Mouse (Mus musculus): ENCODE data around the gene Lbh. TPM values are rescaled to one million over a fixed set of nuclear protein-coding genes. Genes with fewer than 3 reads are reported as not detected.
A peak's percentile ranks its signal among the peaks of the same experiment; 100 is the strongest.

Lbh gene
- total RNA-seq, 2 experiments from 2014 or later = 46.5 to 47.0 TPM

DNA sequence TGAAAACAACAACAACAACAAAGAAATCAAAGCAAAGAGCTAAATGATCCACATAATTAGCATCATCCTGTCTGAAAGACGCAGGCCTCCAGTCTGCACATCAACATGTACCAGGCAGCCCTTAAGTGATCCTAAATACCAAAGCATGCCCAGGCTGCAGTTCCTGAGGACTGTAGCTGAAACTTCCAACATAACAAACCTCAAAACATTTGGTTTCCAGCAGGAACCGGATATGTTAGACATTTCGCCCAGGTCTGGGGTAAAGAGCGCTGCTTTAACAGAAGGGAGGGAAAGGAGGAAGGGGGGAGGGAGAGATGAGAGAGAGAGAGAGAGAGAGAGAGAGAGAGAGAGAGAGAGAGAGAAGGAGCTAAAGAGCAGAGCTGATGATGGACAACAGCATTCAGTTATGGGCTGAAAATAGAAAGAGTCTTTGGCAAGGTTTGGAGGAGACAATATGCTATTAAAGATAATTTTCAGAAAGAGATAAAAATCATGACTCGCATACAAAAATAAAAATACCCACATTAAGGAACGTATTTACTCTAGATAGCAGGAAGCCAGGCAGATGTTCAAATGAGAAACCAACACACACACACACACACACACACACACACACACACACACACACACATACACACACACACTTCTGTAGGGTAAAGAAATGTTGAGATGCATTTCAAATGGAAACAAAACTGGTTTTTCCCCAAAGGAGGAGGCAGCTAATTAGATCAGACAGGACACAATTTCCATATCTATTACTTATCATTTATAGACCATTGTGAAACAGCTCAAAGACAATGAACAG, 49.5 kb downstream of the Lbh start:
- no peak for DNase-seq (ENCODE audit: low spot score in 2 of 2)

- no peak for DNase-seq (ENCODE audit: low spot score in 2 of 2)
Observed at GRCm38 (mm10) chr17:72968666-72969065, 50.6 kb downstream of the Lbh start.

DNA sequence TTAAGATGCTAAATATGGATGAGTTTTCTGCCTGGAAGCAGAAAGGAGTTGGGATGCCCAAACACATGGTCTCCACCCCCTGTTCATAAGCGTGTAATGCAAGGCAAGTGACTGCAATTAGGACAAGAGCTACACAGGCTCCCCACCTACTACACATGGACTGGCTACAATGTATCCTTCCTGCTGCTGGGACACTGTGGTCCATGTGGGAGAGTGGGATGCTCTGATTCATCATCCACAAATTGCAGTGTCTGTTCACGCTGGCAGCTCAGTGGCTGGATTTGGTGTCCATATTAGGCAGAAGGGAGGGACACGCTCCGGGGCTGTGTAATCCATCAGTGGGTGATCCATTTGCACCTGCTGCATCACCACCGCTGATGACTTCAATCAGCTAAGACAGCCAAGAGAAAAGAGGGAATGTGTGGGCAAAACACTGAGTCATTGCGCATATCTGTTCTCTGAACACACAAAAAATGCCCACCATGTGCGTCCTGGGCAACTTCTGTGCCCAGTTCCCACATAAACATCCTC, 52.6 kb downstream of the Lbh start:
- DNase-seq (ENCODE audit: low spot score in 2 of 2) = peak; percentile 37 to 56

- DNase-seq (ENCODE audit: low spot score in 2 of 2) = no peak
Observed at GRCm38 (mm10) chr17:72973041-72973440, 54.9 kb downstream of the Lbh start.

DNA sequence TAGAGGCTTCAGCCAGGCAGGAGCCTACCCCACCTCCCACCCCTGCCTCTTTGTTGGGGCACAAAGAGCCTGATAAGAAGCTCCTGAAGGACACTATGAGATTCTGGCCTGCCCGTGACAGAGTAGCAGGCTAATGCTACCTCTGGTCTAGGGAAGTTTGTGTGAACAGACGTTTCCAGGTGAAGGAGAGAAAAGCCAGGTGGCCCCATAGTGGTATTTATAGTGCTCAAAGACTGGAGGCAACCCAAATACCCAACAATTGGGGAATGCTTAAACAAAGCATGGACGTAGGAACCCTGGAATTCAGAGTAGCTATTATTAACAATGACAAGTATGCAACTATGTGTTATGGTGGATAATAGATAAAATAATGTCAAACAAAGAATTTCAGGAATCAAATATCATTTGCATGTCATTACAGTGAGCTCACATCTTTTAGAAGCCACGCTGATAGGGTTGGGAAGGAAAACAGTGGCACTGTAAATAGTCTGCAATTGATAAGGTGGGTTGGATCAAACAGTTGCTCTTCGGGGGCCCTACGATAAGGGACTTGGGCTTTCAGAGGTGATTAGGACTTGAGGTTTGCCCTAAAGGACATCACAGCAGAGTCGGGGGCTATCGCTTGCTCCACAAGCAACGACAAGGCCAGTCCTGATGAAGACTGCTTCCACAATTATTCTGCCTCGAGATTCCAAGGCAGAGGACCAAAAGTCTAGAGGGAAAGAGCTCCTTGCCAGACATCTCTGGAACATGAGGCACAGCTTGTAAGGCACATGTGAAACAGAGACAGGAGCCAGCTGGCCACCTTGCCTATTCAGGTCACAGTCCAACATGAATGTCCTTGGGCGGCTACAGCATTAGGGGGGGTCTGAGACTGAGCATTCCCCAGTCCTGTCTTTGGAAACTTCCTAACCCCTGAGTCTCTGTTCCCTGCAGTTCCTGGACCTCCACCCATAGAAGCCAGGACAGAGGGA, 58.4 kb downstream of the Lbh start:
- no peak for DNase-seq (ENCODE audit: low spot score in 2 of 2)

- no peak for DNase-seq (ENCODE audit: low spot score in 2 of 2)
Observed at GRCm38 (mm10) chr17:72977616-72978015, 59.5 kb downstream of the Lbh start.

DNA sequence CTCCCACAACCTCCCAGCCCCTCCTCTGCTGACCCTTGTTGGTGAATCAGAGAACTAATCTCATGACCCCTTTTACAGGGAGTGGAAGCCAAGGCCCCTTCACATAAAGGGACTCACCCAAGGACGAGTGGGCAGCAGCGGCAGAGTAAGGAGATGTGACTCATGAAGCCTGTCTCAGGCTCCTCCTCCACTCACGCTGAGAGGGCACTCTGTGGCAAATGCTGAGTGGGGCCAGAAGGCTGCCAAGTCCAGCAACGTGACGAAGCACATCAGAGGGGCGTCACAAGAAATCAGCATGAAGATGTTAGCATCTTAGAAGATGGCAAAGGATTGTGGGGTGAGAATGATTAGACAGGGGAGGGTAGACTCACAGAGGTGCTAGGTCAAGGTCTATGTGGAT, 64.1 kb downstream of the Lbh start:
- DNase-seq (ENCODE audit: low spot score in 2 of 2) = no peak

DNA sequence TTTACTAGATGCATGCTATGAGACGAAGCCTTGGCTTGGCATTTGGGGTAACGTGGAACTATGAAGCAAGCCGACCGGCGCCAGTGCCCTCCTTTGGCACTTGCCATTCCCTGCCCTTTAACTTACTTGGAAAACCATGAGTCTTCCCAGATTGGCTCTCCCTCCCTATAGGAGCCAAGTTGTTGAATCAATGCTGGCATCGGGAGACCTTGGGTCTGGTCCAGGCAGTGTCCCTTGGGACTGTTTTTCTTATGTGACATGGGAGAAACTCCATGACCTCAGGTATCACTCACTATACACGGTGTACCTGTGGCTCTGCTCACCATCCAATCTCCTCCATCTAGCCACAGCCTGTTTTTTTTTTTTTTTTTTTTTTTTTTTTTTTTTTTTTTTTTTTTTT, 65.4 kb downstream of the Lbh start:
- no peak for DNase-seq (ENCODE audit: low spot score in 2 of 2)

- DNase-seq (ENCODE audit: low spot score in 2 of 2) = peak; percentile 16 to 39
Observed at GRCm38 (mm10) chr17:72989025-72989424, 70.9 kb downstream of the Lbh start.

Other genes with a start within 250 kb of the Lbh start
- 10 to 100 TPM; 50.3 to 51.6 TPM for gene Ypel5, start 81.9 kb upstream of the Lbh start, total RNA-seq (2021)
- 10 to 100 TPM; 35.5 to 39.9 TPM for gene Lclat1, start 189.7 kb downstream of the Lbh start, total RNA-seq (2021)

Measured in layer of hippocampus, postnatal 10 days (tissue).